ENCODE assay signal across 9 mouse cellular contexts in genomic region chr7:51510671-51511651, GRCm38 (mm10). TPM values are rescaled to one million over a fixed set of nuclear protein-coding genes. Genes with fewer than 3 reads are reported as not detected.
DNase-seq lines count a peak whose midpoint lies in the region; ATAC-seq lines count a peak whose summit lies in the region.
"Had no signal": no experiment of that assay in that cellular context is flagged by ENCODE, and none has a peak within 500 bp of the region (broad histone marks: within the 10 kb centered on the region; RNA-seq: fewer than 3 reads in every experiment).

Gene Ano5, plus strand, starts transcription at chr7:51511029.

- H3K27ac ChIP-seq in forebrain, embryonic 12.5 days = no peak within 1 kb of the TSS
- H3K27ac ChIP-seq in heart, embryonic 16.5 days (ENCODE audit: low read length) = no peak within 1 kb of the TSS
- H3K27ac ChIP-seq in liver, embryonic 12.5 days = no peak within 1 kb of the TSS
- H3K27ac ChIP-seq in neural tube, embryonic 14.5 days (ENCODE audit: low read depth, low read length) = no peak within 1 kb of the TSS

- WGBS in forebrain, embryonic 12.5 days = 2% methylated on average over 45 of the region's 45 CpGs
- 3% methylated on average over 45 of the region's 45 CpGs for WGBS in heart, embryonic 16.5 days
- WGBS in liver, embryonic 12.5 days (ENCODE audit: insufficient replicate concordance) = 4% methylated on average over 45 of the region's 45 CpGs
- 3% methylated on average over 45 of the region's 45 CpGs for WGBS in neural tube, embryonic 14.5 days

- H3K4me1 ChIP-seq in forebrain, embryonic 12.5 days = peaks cover 2% of the 10 kb centered on the region; the same call in 1 of the 2 replicates
- no peaks in the 10 kb centered on the region for H3K4me1 ChIP-seq in heart, embryonic 16.5 days (ENCODE audit: control insufficient read depth, insufficient read depth, low read length)
- no peaks in the 10 kb centered on the region for H3K4me1 ChIP-seq in liver, embryonic 12.5 days
- H3K4me1 ChIP-seq in neural tube, embryonic 14.5 days (ENCODE audit: control insufficient read depth, insufficient read depth, low read length) = no peaks in the 10 kb centered on the region

- ATAC-seq in forebrain, embryonic 12.5 days (ENCODE audit: low FRiP score) = peak; percentile 82
- 0 out of 2 replicates have a peak, but pooled peaks have one; percentile 49 for ATAC-seq in heart, embryonic 16.5 days (replicated peaks; ENCODE audit: extremely low read depth, insufficient read depth, low FRiP score)
- ATAC-seq in liver, embryonic 12.5 days = no peak
- ATAC-seq in neural tube, embryonic 14.5 days (ENCODE audit: low read depth) = peak; percentile 82
- ATAC-seq in monocyte, adult 5-6 weeks (replicated peaks; ENCODE audit: insufficient number of reproducible peaks, low FRiP score, low TSS enrichment, poor library complexity, severe bottlenecking) = no peak
- no peak for ATAC-seq in CD4-positive, CD25-positive, alpha-beta regulatory T cell, adult 4 months

- H3K36me3 ChIP-seq in forebrain, embryonic 12.5 days (replicated peaks) = no peaks in the 10 kb centered on the region
- H3K36me3 ChIP-seq in heart, embryonic 16.5 days (ENCODE audit: control insufficient read depth, insufficient read depth) = no peaks in the 10 kb centered on the region
- H3K36me3 ChIP-seq in liver, embryonic 12.5 days = no peaks in the 10 kb centered on the region
- no peaks in the 10 kb centered on the region for H3K36me3 ChIP-seq in neural tube, embryonic 14.5 days (ENCODE audit: control insufficient read depth, insufficient read depth, low read length)

- peak within 1 kb of the TSS; percentile 48 for H3K4me3 ChIP-seq in forebrain, embryonic 12.5 days (replicated peaks)
- H3K4me3 ChIP-seq in heart, embryonic 16.5 days (ENCODE audit: low read length) = peak within 1 kb of the TSS; percentile 57
- peak within 1 kb of the TSS; percentile 25 for H3K4me3 ChIP-seq in liver, embryonic 12.5 days
- peak within 1 kb of the TSS; percentile 49 for H3K4me3 ChIP-seq in neural tube, embryonic 14.5 days (ENCODE audit: low read depth, low read length)

- H3K4me2 ChIP-seq in forebrain, embryonic 12.5 days = peak within 1 kb of the TSS; percentile 88
- peak within 1 kb of the TSS; percentile 89 for H3K4me2 ChIP-seq in heart, embryonic 16.5 days (ENCODE audit: low read depth, low read length)
- H3K4me2 ChIP-seq in liver, embryonic 12.5 days = peak within 1 kb of the TSS; percentile 51
- peak within 1 kb of the TSS; percentile 80 for H3K4me2 ChIP-seq in neural tube, embryonic 14.5 days (ENCODE audit: low read depth, low read length)

- no peaks in the 10 kb centered on the region for H3K9me3 ChIP-seq in forebrain, embryonic 12.5 days
- H3K9me3 ChIP-seq in heart, embryonic 16.5 days (replicated peaks; ENCODE audit: control insufficient read depth, low read length) = no peaks in the 10 kb centered on the region
- no peaks in the 10 kb centered on the region for H3K9me3 ChIP-seq in liver, embryonic 12.5 days (replicated peaks)
- H3K9me3 ChIP-seq in neural tube, embryonic 14.5 days (ENCODE audit: control insufficient read depth, low read length) = no peaks in the 10 kb centered on the region

- peak within 1 kb of the TSS; percentile 57 for H3K9ac ChIP-seq in forebrain, embryonic 12.5 days
- peak within 1 kb of the TSS; percentile 57 for H3K9ac ChIP-seq in heart, embryonic 16.5 days (ENCODE audit: low read length)
- no peak within 1 kb of the TSS for H3K9ac ChIP-seq in liver, embryonic 12.5 days
- H3K9ac ChIP-seq in neural tube, embryonic 14.5 days (replicated peaks; ENCODE audit: low read depth, low read length) = peak within 1 kb of the TSS; percentile 64

- peak; percentile 78 to 82 for DNase-seq in cerebellum, adult 18-20 months
- DNase-seq in kidney, postnatal 36 days = peak; percentile 66 to 86

- peaks cover 21% of the 10 kb centered on the region for H3K27me3 ChIP-seq in forebrain, embryonic 12.5 days
- H3K27me3 ChIP-seq in heart, embryonic 16.5 days (ENCODE audit: control insufficient read depth, insufficient read depth, low read length) = peaks cover 4% of the 10 kb centered on the region; the same call in 1 of the 2 replicates
- H3K27me3 ChIP-seq in liver, embryonic 12.5 days (replicated peaks) = peaks cover 20% of the 10 kb centered on the region
- 0 out of 2 replicates have a peak, but pooled peaks cover 2% of the 10 kb centered on the region for H3K27me3 ChIP-seq in neural tube, embryonic 14.5 days (ENCODE audit: control insufficient read depth, insufficient read depth, low read length)

RNA-seq across cellular contexts. Expression of gene Ano5, which starts in this region (rescaled TPM):
- polyA plus RNA-seq in forebrain, embryonic 12.5 days (2016; fragmentation: Nextera tagmentation; extraction: Ambion mirVana) = 0.17 and 0.26 TPM in 2 replicates
- 0.10 and 0.25 TPM in 2 replicates for polyA plus RNA-seq in heart, embryonic 16.5 days (2015; fragmentation: Nextera tagmentation; extraction: Ambion mirVana)
- polyA plus RNA-seq in liver, embryonic 12.5 days (2016; fragmentation: Nextera tagmentation; extraction: Ambion mirVana) = 0.01 TPM in 1 of 2 replicates, not detected in the other
- polyA plus RNA-seq in neural tube, embryonic 14.5 days (2014; fragmentation: Nextera tagmentation; extraction: Ambion mirVana) = 1.1 and 1.7 TPM in 2 replicates
- not detected in 3 replicates for total RNA-seq in monocyte, adult 5-6 weeks (2017)
- polyA plus RNA-seq in CD4-positive, CD25-positive, alpha-beta regulatory T cell, adult 4 months (2017; shearing (Covaris generic)) = under 1 TPM in 1 of 2 experiments, not detected in 1; 0.07 TPM
- total RNA-seq: common myeloid progenitor, adult 5-6 weeks had no signal

Comparison
In these comparisons a context has a peak if more than half of its experiments do, and no peak if none do; other contexts are left out.
1. Peak in ATAC-seq, H3K4me3 ChIP-seq, H3K9ac ChIP-seq and H3K4me2 ChIP-seq in forebrain, embryonic 12.5 days; RNA of the gene not detected or under 1 TPM.
2. Peak in ATAC-seq, H3K4me3 ChIP-seq, H3K9ac ChIP-seq and H3K4me2 ChIP-seq in heart, embryonic 16.5 days; RNA of the gene not detected or under 1 TPM.